Mouse (Mus musculus) heart, embryonic 13.5 days (tissue): ENCODE data around the gene 9130019O22Rik. TPM values are rescaled to one million over a fixed set of nuclear protein-coding genes. Genes with fewer than 3 reads are reported as not detected.
"Not testable (repeated sequence)": the region's sequence is repeated elsewhere in the genome, so short reads cannot be mapped to it uniquely, and the experiment has no call there.

Experiments
- ATAC-seq: fragments of 200-750 bp; cut with Nextera tagmentation; 2 replicates; pipeline ENCODE4 v1.8.0; 2017; ENCODE audit warnings: moderate TSS enrichment; ENCODE audit not compliant: insufficient number of reproducible peaks, low FRiP score, low TSS enrichment; ENCODE audit errors: extremely low read depth
- H3K27ac ChIP-seq: fragments of 300-500 bp; sonication (generic); replicated peaks from 2 replicates; pipeline ENCODE4 v1.5.1; 2015; ENCODE audit warnings: moderate library complexity, mild to moderate bottlenecking, inconsistent platforms
- H3K27me3 ChIP-seq: fragments of 300-500 bp; sonication (generic); replicated peaks from 2 replicates; pipeline ENCODE4 v1.6.1; 2015; ENCODE audit warnings: mild to moderate bottlenecking, inconsistent platforms
- H3K36me3 ChIP-seq: fragments of 300-500 bp; sonication (generic); 2 replicates; pipeline ENCODE4 v1.6.1; 2015; ENCODE audit warnings: mild to moderate bottlenecking, inconsistent platforms
- H3K4me1 ChIP-seq: fragments of 300-500 bp; sonication (generic); 2 replicates; pipeline ENCODE4 v1.6.1; 2015; ENCODE audit warnings: inconsistent platforms
- H3K4me2 ChIP-seq: fragments of 300-500 bp; sonication (generic); 2 replicates; pipeline ENCODE4 v1.6.1; 2015; ENCODE audit warnings: inconsistent platforms, mild to moderate bottlenecking, moderate library complexity
- H3K4me3 ChIP-seq: fragments of 300-500 bp; sonication (generic); 2 replicates; pipeline ENCODE4 v1.5.1; 2015; ENCODE audit warnings: moderate library complexity, mild to moderate bottlenecking, inconsistent platforms
- H3K9ac ChIP-seq: fragments of 300-500 bp; sonication (generic); 2 replicates; pipeline ENCODE4 v1.6.1; 2015; ENCODE audit warnings: inconsistent platforms, mild to moderate bottlenecking, moderate library complexity
- H3K9me3 ChIP-seq: fragments of 300-500 bp; sonication (generic); 2 replicates; pipeline ENCODE4 v1.6.1; 2016; ENCODE audit warnings: inconsistent platforms
- WGBS: fragments of 180-500 bp; shearing (Covaris S2); methylation state at CpG from one replicate; pipeline ENCODE4 v1.1.7; 2015; ENCODE audit warnings: mixed read lengths; 5-methylcytosine and 5-hydroxymethylcytosine counted together
- polyA plus RNA-seq: library from polyadenylated mRNA; unstranded; fragments of >200 nt; fragmentation: Nextera tagmentation; extraction: Ambion mirVana; gene quantifications from 2 replicates; pipeline ENCODE4 v1.2.1, GENCODE M21; 2015

The 9130019O22Rik gene
- polyA plus RNA-seq, 1 experiment from 2014 or later, result 3.6 TPM

DNA sequence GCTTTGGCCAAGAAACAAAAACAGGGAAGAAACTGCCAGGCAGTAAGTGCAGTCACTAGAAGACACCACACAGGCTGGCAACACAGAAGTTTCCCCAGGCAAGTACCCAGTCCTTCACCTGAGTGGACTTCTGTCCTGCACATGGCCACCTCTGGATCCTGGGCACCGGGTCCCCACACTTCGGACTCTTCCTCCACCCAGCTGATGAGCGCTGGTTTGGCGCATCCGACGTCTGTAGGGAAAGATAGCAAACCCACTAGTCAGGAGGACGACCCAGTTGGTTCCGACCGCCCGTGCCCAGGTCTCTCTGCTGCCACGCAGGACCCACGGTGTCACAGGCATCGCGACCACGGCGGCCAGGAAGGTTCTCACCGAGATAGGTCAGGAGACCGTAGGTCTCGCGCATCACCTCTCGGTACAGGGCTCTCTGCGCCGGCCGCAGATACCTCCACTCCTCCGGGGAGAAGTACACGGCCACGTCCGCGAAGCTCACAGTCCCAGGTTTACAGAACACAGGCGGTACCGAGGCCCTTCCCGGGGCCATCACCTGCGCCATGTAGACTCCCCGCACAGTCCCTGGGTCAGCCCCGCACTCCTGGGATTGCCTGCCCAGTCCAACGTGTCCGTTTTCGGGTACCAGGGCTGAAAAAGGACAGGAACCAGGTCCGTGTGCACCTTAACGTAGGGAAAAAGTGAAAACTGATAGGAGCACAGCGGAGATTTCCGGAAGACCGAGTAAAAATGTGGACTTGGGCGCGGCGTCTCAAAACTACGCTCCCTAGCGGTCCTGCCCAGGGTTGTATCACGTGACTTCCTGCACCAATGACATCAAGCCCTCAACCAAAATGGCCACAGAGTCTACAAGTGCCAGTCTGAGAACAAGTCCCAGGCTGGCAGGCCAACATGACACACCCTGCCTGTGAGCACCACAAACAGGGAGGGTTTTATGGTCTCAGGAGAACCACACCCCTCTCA, 11.4 kb downstream of the 9130019O22Rik start, which contains the start of gene Zfp747:
Zfp747 (minus strand) TSS at position 780 of the 975 bp plus-strand sequence.
- ATAC-seq, result peak; percentile 92
- Histone ChIP-seq H3K4me2 (peak within 1 kb of the TSS; percentile 82), H3K4me3 (peak within 1 kb of the TSS; percentile 62), H3K36me3 (peaks cover 21% of the 10 kb centered on the region), H3K27ac (peak within 1 kb of the TSS; percentile 17; the same call in 1 of the 2 replicates), H3K9ac (peak within 1 kb of the TSS; percentile 83)
- WGBS, result 1% methylated on average over 49 of the region's 49 CpGs
- not testable (repeated sequence) for H3K27me3 ChIP-seq, H3K4me1 ChIP-seq, H3K9me3 ChIP-seq

GRCm38 (mm10) chr7:127371870-127372269, 15.1 kb downstream of the 9130019O22Rik start:
- not testable (repeated sequence) for H3K9me3 ChIP-seq, H3K9ac ChIP-seq, H3K4me1 ChIP-seq, H3K27ac ChIP-seq, ATAC-seq, H3K4me3 ChIP-seq, H3K27me3 ChIP-seq, H3K4me2 ChIP-seq
- WGBS, result 76% methylated on average over 3 of the region's 3 CpGs
- H3K36me3 ChIP-seq, result peaks cover 21% of the 10 kb centered on the region

DNA sequence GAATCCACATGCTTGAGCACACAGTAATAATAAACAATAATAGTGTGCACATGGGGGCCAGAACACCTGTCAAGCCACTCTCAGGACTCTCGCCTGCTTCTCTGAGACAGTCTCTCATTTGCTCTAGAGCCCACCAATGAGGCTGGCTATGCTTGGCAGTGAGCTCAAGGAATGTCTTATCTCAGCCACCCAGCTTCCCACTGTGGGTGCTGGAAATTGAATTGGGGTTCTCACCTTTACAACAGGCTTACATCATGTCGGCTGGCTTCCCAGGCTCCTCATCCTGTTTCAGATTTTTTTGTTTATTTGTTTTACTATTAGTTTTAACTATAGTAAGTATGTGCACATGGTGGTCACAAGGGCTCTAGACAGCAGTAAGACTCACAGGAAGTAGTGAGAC, 15.8 kb downstream of the 9130019O22Rik start:
- H3K36me3 ChIP-seq, result peaks cover 21% of the 10 kb centered on the region
- ATAC-seq, result no peak
- WGBS, result 59% methylated on average over 2 of the region's 2 CpGs

DNA sequence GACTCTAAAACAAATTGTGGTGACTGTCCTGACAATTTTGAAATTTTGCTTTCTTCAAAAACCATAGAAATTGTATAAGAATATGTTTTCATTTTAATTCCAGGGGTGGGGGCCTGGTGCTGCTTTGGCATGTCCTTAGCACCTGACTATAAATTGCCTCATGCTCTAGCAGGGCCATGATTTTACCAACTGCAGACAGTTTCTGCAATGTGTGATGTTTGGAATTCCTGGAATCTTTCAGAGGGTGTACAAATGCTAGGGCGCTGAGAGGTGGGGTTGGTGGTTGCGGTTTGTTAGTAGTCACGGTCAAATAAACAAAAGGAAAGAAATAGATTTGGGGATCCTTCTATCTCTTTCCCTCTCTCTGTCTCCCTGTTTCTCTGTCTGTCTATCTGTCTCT, 20.7 kb downstream of the 9130019O22Rik start:
- Histone ChIP-seq H3K9ac (no peak overlapping the region), H3K4me2 (no peak overlapping the region), H3K27me3 (peaks cover 21% of the 10 kb centered on the region), H3K36me3 (no peaks in the 10 kb centered on the region), H3K4me3 (no peak overlapping the region), H3K9me3 (no peaks in the 10 kb centered on the region), H3K27ac (no peak overlapping the region), H3K4me1 (peaks cover 9% of the 10 kb centered on the region)
- WGBS, result 60% methylated on average over 3 of the region's 3 CpGs
- ATAC-seq, result no peak

More for the DNA sequence above, 15.8 kb downstream of the 9130019O22Rik start:
- H3K4me3 ChIP-seq, result no peak overlapping the region
- H3K9me3 ChIP-seq, result no peaks in the 10 kb centered on the region
- no peak overlapping the region for H3K4me2 ChIP-seq
- peaks cover 5% of the 10 kb centered on the region for H3K4me1 ChIP-seq
- no peak overlapping the region for H3K9ac ChIP-seq
- H3K27ac ChIP-seq, result no peak overlapping the region
- no peaks in the 10 kb centered on the region for H3K27me3 ChIP-seq

DNA sequence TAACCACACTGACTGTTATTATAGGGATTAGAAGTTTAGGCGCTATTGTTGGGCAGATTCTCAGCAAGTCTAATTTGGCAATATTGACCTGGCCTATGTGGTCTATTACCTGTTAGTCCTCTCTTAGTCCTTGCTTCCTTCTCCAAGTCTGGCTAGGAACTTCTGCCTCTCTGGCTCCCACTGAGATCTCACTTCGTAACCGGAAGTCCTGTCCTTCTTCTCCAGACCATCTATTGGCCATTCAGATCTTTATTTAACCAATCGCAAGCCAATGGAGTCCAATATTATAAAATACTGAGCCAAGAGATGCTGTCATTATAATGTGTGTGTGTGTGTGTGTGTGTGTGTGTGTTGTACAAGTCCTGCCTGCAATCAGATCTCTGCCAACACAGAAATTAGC, 22.8 kb downstream of the 9130019O22Rik start:
- WGBS, result 57% methylated on average over 4 of the region's 4 CpGs
- no peak for ATAC-seq
- H3K4me3 ChIP-seq, result peak overlapping the region; percentile 54

DNA sequence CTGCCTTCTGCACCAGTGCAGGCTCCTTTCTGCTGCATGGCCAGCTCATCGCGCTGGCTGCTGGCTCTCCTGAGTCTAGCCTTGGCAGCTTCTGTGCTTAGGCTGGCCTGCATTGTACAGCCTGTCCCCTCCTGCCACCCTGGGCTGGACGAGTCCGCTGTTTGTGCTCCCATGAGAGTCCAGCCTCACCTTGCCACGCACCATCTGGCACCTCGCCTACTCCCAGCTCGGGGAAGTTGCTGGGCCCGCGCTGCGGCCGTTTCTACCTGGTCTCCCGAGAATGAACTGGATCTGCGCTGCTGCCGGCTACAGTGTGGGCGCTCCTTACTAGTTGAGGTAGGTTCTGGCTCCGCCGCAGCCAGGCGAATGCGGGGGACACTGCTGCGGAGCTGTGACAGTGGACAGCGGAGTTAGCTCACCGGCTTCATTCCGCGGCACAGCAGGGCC, 23.5 kb downstream of the 9130019O22Rik start:
- no peak for ATAC-seq
- H3K36me3 ChIP-seq, result no peaks in the 10 kb centered on the region
- H3K27me3 ChIP-seq, result peaks cover 44% of the 10 kb centered on the region
- H3K27ac ChIP-seq, result no peak overlapping the region
- H3K4me1 ChIP-seq, result peaks cover 9% of the 10 kb centered on the region
- H3K9ac ChIP-seq, result peak overlapping the region; percentile 79
- H3K4me3 ChIP-seq, result peak overlapping the region; percentile 54
- H3K4me2 ChIP-seq, result peak overlapping the region; percentile 89
- H3K9me3 ChIP-seq, result no peaks in the 10 kb centered on the region
- WGBS, result 2% methylated on average over 24 of the region's 24 CpGs

More for the DNA sequence above, 22.8 kb downstream of the 9130019O22Rik start:
- Histone ChIP-seq H3K4me2 (peak overlapping the region; percentile 89), H3K9ac (peak overlapping the region; percentile 79; the same call in 1 of the 2 replicates), H3K9me3 (no peaks in the 10 kb centered on the region), H3K4me1 (peaks cover 9% of the 10 kb centered on the region), H3K27me3 (peaks cover 40% of the 10 kb centered on the region), H3K36me3 (no peaks in the 10 kb centered on the region), H3K27ac (no peak overlapping the region)

GRCm38 (mm10) chr7:127362418-127362817, 24.5 kb downstream of the 9130019O22Rik start:
- H3K4me1 ChIP-seq, H3K9me3 ChIP-seq, H3K27ac ChIP-seq, ATAC-seq, H3K36me3 ChIP-seq: not testable (repeated sequence)
- Histone ChIP-seq H3K4me3 (peak overlapping the region; percentile 41), H3K4me2 (peak overlapping the region; percentile 56), H3K9ac (0 out of 2 replicates have a peak overlapping the region, but pooled peaks have one; percentile 28), H3K27me3 (peaks cover 55% of the 10 kb centered on the region)
- 21% methylated on average over 13 of the region's 13 CpGs for WGBS

DNA sequence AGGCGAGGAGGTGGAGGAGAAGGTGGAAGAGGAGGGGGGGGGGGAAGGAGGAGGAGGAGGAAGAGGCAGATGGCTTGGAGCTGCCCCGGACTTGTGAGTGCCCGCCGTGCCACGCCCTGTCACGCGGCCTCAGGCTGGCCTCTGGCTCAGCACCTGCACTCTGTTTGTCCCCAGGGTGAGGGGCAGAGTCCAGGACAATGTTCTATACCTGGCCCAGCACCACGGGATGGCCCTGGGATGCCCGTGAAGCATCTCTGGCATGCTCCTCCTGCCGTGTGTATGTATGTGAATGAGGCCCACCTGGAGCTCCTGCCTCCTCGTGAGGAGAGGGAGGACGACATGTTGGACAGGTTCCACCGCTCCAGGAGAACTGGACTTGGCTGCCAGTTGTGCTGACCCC, 25.5 kb downstream of the 9130019O22Rik start:
- H3K27me3 ChIP-seq, result peaks cover 62% of the 10 kb centered on the region
- H3K9ac ChIP-seq, result no peak overlapping the region
- H3K9me3 ChIP-seq, result no peaks in the 10 kb centered on the region
- 53% methylated on average over 12 of the region's 13 CpGs for WGBS
- no peak overlapping the region for H3K27ac ChIP-seq
- no peak overlapping the region for H3K4me3 ChIP-seq
- no peak overlapping the region for H3K4me2 ChIP-seq
- ATAC-seq, result no peak
- no peaks in the 10 kb centered on the region for H3K36me3 ChIP-seq
- H3K4me1 ChIP-seq, result peaks cover 9% of the 10 kb centered on the region

DNA sequence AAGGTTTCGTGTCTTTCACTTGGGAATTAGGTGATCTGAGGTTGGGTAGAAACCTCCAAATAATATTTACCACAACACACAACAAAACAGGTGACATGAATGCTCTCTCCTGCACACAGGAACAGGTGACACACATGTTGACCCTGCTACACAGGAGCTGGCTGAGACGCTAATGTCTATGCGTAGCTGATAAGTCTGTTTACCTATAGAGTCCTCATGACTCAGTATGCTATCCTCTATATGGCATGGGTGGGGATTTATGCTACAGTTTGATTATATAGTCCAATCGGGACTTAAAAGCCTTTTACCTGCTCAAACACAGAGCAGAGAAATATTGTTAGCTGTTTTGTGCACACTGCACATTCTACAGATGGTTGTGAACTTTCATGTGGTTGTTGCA, 26.7 kb downstream of the 9130019O22Rik start:
- ATAC-seq, result no peak
- no peak overlapping the region for H3K4me3 ChIP-seq
- no peaks in the 10 kb centered on the region for H3K36me3 ChIP-seq
- 62% methylated on average over 4 of the region's 4 CpGs for WGBS
- no peak overlapping the region for H3K4me2 ChIP-seq
- no peak overlapping the region for H3K9ac ChIP-seq
- H3K9me3 ChIP-seq, result no peaks in the 10 kb centered on the region
- H3K27ac ChIP-seq, result no peak overlapping the region
- H3K4me1 ChIP-seq, result peaks cover 9% of the 10 kb centered on the region
- peaks cover 68% of the 10 kb centered on the region for H3K27me3 ChIP-seq

- Histone ChIP-seq H3K4me3 (no peak overlapping the region), H3K36me3 (no peaks in the 10 kb centered on the region), H3K4me1 (peaks cover 3% of the 10 kb centered on the region), H3K9ac (no peak overlapping the region), H3K27me3 (peaks cover 58% of the 10 kb centered on the region), H3K9me3 (no peaks in the 10 kb centered on the region), H3K4me2 (no peak overlapping the region), H3K27ac (no peak overlapping the region)
- ATAC-seq, result no peak
- 54% methylated on average over 4 of the region's 4 CpGs for WGBS
These were observed 28.5 kb downstream of the 9130019O22Rik start for GRCm38 (mm10) chr7:127358472-127358871.

DNA sequence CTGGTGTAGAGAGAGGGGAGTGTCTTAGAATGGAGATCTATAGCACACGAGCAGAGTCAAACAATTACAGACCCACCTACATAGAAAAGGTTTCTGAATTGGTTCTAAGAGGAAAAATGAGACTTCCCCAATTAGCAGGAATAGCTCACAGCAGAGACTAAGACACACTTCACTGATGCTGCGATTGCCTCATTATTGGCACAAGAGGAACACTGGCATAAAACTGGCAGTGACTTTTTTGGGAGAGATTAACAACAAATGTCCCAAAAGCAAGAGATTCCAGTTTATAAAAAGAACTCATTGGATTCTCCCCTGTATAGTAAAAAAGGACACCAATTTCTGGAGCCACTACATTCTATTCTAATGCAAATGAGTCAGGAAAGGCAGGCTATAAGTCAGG, 29.1 kb downstream of the 9130019O22Rik start:
- Histone ChIP-seq H3K9ac (no peak overlapping the region), H3K4me1 (no peaks in the 10 kb centered on the region), H3K9me3 (no peaks in the 10 kb centered on the region), H3K36me3 (no peaks in the 10 kb centered on the region), H3K4me2 (no peak overlapping the region), H3K27ac (no peak overlapping the region), H3K27me3 (peaks cover 55% of the 10 kb centered on the region), H3K4me3 (no peak overlapping the region)
- WGBS, result 59% methylated on average over 2 of the region's 2 CpGs
- ATAC-seq, result no peak
